Comparison of ENCODE assay signal across 12 mouse cellular contexts in genomic region chr8:95669967-95670366, GRCm38 (mm10).
"Had no signal": no experiment of that assay in that cellular context is flagged by ENCODE, and none has a peak within 500 bp of the region (broad histone marks: within the 10 kb centered on the region; RNA-seq: fewer than 3 reads in every experiment).

No protein-coding gene starts in this region.

- H3K4me1 ChIP-seq: stomach, embryonic 15.5 days had no signal

- H3K27ac ChIP-seq: liver, embryonic 14.5 days; neural tube, embryonic 12.5 days; stomach, embryonic 15.5 days; stomach, postnatal 0 days had no signal

- H3K36me3 ChIP-seq: neural tube, embryonic 12.5 days; stomach, embryonic 15.5 days had no signal

- H3K4me3 ChIP-seq: neural tube, embryonic 12.5 days; stomach, embryonic 15.5 days had no signal

- H3K27me3 ChIP-seq: neural tube, embryonic 12.5 days had no signal

- DNase-seq: lung, adult 18-20 months; lung, embryonic 14.5 days; lung, postnatal 10 days; midbrain, embryonic 14.5 days; right cerebral cortex, postnatal 14 days; thymus, adult 2 months; thymus, postnatal 25 days; thymus, postnatal 4 days had no signal
